Mouse (Mus musculus) cerebellum, postnatal 4 days (tissue): ENCODE measurements around the gene Npcd.

Source experiments
- DNase-seq, 2 experiments: peaks; one replicate each; pipeline ENCODE4 v3.0.0; 2022; ENCODE audit warnings: low spot score in 2 of 2, mixed read lengths in 1 of 2

Gene Npcd

DNA sequence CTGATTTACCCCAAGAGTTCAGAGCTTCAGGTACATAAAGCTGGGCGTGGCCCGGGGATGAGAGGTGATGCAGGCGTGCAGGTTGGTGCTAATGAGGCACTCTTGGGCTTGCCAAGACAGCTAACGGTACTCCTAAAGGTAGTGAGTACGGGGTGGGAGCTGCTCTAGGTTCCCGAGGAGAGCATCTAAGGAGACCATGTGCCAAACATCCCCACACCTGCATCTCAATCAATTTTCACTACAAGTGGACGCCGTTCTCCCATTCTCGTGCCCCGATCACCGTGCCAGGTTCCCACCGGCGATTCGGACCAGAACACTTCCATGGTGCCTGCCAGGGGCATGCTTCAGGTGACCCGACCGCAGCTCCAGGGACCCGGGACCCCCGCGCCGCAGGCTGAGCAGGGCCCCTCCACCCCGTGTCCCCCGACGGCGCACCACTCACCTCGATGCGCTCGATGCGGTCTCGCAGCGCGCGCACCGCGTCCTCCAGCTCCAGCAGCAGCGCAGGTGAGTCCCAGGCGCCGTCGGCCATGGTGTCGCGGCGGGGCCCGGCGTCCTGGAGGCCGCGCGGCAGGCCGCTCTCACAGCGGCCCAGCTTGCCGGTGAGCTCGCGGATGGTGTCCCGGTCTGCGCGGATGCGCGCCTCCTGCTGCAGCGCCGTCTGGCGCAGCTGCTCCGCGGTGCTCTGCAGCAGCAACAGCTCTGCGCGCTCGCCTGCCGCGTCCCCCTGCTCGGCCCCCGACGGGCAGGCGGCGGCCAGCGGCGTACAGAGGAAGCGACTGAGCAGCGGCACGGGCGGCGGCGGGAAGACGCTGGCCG is 30.3 kb downstream of the Npcd start:
- no peak for DNase-seq

DNA sequence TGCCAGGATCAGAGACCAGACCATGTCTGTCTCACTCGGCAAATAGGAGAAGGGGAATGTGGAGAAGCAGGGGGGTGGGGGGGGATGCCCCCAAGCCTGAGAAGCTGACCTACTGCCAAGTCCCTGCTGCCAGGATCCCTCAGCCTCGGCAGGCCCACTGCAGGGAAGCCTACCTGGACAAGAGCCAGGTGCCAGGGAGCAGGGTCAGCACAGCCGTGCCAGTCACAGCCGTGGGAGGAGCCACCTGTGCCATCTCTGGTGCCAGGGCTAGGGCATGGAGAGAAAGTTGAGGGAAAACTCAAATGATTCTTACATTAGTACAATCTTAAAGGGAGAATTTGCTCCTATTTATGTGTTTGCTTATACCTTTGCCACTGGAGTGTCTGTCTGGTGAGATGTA is 31.7 kb downstream of the Npcd start:
- DNase-seq: peak in 1 of 2 experiments; percentile 53

- DNase-seq: no peak
These were observed 32.4 kb downstream of the Npcd start for GRCm38 (mm10) chr15:79801646-79802045.

- DNase-seq: no peak
These were observed 33.3 kb downstream of the Npcd start for GRCm38 (mm10) chr15:79800701-79801100.

GRCm38 (mm10) chr15:79798591-79798990 is 35.4 kb downstream of the Npcd start:
- no peak for DNase-seq

DNA sequence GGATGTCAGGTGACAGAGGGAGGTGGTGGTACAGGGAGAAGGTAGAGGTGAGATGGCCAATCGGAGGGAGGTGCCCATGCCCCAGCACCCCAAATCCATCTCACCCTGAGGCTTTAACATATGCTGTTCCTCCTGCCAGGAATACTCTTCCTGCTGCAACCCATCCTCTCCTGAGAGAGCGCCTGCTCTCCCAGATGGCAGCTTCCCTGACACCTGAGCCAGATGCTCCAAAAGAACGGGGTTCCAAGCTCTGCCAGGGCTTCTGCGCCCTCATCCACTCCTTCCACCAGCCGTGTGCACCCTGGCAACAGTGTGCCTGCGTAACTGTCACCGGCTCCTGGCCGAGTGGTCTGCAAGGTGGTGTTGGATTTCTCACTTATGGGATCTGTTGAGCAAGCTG is 36.4 kb downstream of the Npcd start:
- no peak for DNase-seq

- DNase-seq: no peak
These were observed 36.9 kb downstream of the Npcd start for GRCm38 (mm10) chr15:79797096-79797495.

- DNase-seq: no peak
These were observed 37.8 kb downstream of the Npcd start for GRCm38 (mm10) chr15:79796256-79796655.

DNA sequence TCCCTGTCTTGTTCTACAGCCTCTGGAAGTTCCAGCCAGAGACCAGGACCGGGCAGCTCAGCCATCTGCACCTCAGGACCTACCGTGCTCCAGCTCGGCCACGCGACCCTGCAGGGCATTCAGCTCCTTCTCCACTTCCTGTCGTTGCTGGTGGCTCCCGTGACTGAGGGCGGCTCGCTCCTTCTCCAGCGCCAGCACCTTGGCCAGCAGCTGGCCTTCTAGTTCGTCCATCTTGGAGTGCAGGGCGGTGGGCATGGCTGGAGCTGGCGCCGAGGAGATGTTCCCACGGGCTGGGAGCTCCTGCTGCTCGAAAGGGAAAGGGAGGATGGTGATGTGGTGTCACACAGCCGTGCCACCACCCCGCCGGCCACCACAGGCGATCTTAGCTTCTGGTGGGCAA is 39.9 kb downstream of the Npcd start:
- no peak for DNase-seq

DNA sequence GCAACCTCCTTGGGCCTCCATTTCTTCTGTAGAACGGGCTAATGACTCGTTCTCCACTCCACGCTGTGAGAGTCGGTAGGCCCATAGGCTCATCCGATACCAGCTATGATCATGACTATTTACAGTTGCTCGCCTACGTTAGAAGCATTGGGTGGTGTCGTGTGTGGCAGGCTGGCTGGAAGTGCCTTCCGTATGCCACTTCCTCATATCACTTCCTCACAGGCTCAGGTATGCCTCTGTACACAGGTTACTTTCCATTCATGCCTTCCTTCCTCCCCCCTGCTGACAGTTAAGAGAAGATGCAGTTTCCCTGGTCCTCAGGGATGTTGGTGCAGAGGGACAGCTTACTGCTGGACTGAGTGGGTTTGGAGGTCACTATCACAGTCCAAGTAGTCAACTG is 41.0 kb downstream of the Npcd start:
- no peak for DNase-seq

DNA sequence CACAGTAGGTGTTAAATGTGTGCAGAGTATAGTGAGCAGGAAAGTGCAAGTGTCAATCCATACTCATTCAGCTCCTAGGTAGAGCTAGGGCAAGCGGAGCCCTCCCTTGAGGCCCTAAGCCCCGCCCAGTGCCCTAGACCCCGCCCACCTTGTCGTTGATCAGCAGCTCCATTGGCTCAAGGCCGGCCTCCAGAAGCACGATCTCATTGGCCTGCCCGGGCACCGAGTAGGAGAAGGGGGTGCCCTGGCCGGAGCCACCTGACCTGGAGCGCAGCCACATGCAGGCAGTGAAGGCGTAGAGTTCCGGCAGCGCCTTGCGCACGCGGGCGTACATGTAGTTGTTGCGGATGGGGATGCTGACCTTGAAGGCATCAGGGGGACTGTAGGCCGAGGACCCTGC is 41.6 kb downstream of the Npcd start:
- DNase-seq: no peak

- no peak for DNase-seq
These were observed 42.5 kb downstream of the Npcd start for GRCm38 (mm10) chr15:79791502-79791901.

DNA sequence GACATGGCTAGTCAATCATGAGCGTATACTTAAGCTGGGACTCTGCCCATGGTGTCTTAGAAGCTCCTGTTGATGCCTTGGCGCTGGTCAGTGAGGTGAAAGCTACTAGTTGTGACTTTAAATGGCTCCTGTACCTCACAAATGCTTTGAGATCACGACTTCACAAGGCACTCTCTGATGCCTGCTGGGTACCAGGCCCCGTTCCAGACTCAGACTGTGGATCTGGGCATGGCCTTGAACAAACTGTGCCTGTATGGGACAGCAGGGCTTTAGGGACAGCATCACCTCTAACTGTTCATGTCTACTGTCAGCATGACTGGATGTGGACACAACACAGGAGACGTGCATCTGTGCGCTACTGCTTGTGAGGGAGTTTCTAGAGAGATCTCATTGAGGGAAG is 43.1 kb downstream of the Npcd start:
- no peak for DNase-seq

GRCm38 (mm10) chr15:79790111-79790510 is 43.9 kb downstream of the Npcd start:
- DNase-seq: no peak

GRCm38 (mm10) chr15:79787815-79788214 is 46.2 kb downstream of the Npcd start:
- DNase-seq: no peak

DNA sequence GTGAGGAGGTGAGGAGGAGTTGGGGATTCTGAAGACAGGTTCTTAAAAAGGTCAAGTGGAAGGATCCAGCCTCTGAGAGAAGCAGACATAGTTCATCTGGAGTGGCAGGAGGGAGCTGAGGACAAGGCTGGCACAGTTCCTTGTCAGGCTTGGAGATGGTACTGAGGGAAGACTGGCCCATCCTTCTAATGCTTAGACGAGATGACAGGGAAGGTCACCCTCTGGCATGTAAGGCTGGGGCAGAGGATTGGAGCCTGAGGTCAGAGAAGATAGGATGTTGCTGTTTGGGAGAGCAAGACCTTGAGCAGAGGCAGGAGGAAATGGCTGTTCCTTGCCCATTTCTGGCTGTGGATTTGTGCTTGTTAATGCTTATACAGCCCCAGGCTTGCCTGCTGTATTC is 49.0 kb downstream of the Npcd start:
- no peak for DNase-seq

DNA sequence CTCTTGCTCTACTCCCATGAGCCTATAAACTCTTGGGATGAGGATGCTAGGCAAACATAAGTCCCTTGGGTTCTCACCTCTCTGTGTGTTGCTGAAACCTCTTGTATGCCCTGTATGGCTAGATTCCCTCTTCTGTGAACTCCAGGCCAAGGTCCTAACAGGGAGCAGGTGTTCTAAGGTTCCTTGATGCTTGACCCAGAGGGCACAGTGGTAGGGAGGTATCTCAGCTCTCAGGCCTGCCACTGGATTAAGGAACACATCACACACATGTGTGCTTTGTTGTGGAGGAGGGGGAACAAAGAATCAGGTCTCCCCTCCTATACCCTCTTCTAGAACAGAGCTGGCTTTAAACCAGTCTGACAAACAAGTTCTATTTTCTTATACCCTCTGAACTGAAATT is 56.3 kb downstream of the Npcd start, which contains the start of gene Dnal4:
Gene Dnal4 (minus strand): TSS at position 101 of the 400 bp plus-strand sequence.
- no peak for DNase-seq

DNA sequence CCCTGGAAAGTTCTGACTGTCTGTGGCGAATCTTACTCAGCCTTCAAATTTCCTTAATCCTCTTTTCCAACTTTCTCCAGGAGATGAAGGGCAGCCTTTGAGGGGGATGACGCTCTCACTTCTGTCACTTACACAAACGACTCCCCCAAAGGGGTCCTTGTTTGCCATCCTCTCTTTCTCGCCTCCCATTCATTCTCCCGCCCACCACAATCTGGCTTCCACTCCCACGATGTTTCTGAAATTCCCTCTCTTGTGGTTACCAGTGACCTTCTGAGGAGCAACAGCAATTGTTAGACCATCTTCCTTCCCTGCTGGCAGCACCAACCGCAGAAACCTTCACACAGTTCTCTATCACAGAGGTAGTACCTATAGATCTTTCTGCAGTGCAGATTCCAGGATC is 58.4 kb downstream of the Npcd start:
- no peak for DNase-seq

GRCm38 (mm10) chr15:79774117-79775027 is 59.7 kb downstream of the Npcd start:
- DNase-seq: peak; percentile 74 to 91

GRCm38 (mm10) chr15:79770629-79771240 is 63.3 kb downstream of the Npcd start:
- DNase-seq: no peak

DNA sequence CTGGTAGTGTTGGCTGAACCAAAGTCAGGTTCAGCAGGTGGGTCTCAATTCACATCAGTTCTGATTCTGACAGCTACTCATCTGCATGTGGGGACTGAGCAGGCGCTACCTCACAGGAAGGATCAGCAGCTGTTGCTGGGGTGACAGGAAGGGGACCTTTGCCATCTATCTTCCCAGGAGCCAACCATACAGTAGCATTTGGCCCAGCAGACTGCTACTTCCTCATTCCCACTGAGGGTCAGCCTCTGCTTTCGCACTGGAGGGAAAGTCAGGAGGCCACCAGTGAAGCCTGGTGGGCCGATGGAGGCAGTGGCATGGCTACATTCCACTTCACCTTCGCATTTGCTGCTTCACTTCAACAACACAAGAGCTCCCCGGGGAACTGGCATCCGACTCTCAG is 65.7 kb downstream of the Npcd start:
- no peak for DNase-seq

GRCm38 (mm10) chr15:79767327-79767961 is 66.6 kb downstream of the Npcd start:
- no peak for DNase-seq
